Mouse (Mus musculus): ENCODE data around the gene Cnn2. TPM values are rescaled to one million over a fixed set of nuclear protein-coding genes. Genes with fewer than 3 reads are reported as not detected.
"Not testable (repeated sequence)": the region's sequence is repeated elsewhere in the genome, so short reads cannot be mapped to it uniquely, and the experiment has no call there.

Cnn2 gene
- polyA plus RNA-seq, 1 experiment from 2014 or later, result 40.0 TPM

- DNase-seq (ENCODE audit: low spot score) (no peak), ATAC-seq (no peak)
- H3K27me3 ChIP-seq (replicated peaks; ENCODE audit: control insufficient read depth, insufficient read depth, low read length), result no peaks in the 10 kb centered on the region
- H3K4me3 ChIP-seq (ENCODE audit: low read depth, low read length), result no peak overlapping the region
- no peaks in the 10 kb centered on the region for H3K9me3 ChIP-seq (replicated peaks; ENCODE audit: control insufficient read depth, low read length)
- H3K4me2 ChIP-seq (ENCODE audit: low read length), result no peak overlapping the region
- no peak overlapping the region for H3K9ac ChIP-seq (ENCODE audit: low read length)
- WGBS, result 85% methylated on average over 18 of the region's 18 CpGs
- H3K27ac ChIP-seq (ENCODE audit: low read depth, low read length), result no peak overlapping the region
- peaks cover 3% of the 10 kb centered on the region; the same call in 1 of the 2 replicates for H3K4me1 ChIP-seq (ENCODE audit: control insufficient read depth, insufficient read depth, low read length)
- peaks cover 38% of the 10 kb centered on the region for H3K36me3 ChIP-seq (ENCODE audit: control insufficient read depth, insufficient read depth, low read length)
These were observed 37.7 kb upstream of the Cnn2 start for GRCm38 (mm10) chr10:79950661-79951060.

- peaks cover 37% of the 10 kb centered on the region for H3K36me3 ChIP-seq (ENCODE audit: control insufficient read depth, insufficient read depth, low read length)
- no peak overlapping the region for H3K9ac ChIP-seq (ENCODE audit: low read length)
- H3K4me3 ChIP-seq (ENCODE audit: low read depth, low read length), result no peak overlapping the region
- DNase-seq (ENCODE audit: low spot score), result no peak
- H3K27ac ChIP-seq (ENCODE audit: low read depth, low read length), result no peak overlapping the region
- H3K27me3 ChIP-seq (replicated peaks; ENCODE audit: control insufficient read depth, insufficient read depth, low read length), result no peaks in the 10 kb centered on the region
- H3K4me1 ChIP-seq (ENCODE audit: control insufficient read depth, insufficient read depth, low read length), result no peaks in the 10 kb centered on the region
- ATAC-seq, result no peak
- H3K9me3 ChIP-seq (replicated peaks; ENCODE audit: control insufficient read depth, low read length), result no peaks in the 10 kb centered on the region
- H3K4me2 ChIP-seq (ENCODE audit: low read length), result no peak overlapping the region
- WGBS, result 84% methylated on average over 6 of the region's 6 CpGs
These were observed 34.4 kb upstream of the Cnn2 start for GRCm38 (mm10) chr10:79953946-79954345.

- Histone ChIP-seq H3K27me3 (replicated peaks; ENCODE audit: control insufficient read depth, insufficient read depth, low read length) (no peaks in the 10 kb centered on the region), H3K9me3 (replicated peaks; ENCODE audit: control insufficient read depth, low read length) (no peaks in the 10 kb centered on the region), H3K4me3 (ENCODE audit: low read depth, low read length) (no peak overlapping the region), H3K4me1 (ENCODE audit: control insufficient read depth, insufficient read depth, low read length) (peaks cover 2% of the 10 kb centered on the region; the same call in 1 of the 2 replicates), H3K27ac (ENCODE audit: low read depth, low read length) (no peak overlapping the region), H3K36me3 (ENCODE audit: control insufficient read depth, insufficient read depth, low read length) (peaks cover 23% of the 10 kb centered on the region), H3K4me2 (ENCODE audit: low read length) (no peak overlapping the region), H3K9ac (ENCODE audit: low read length) (peak overlapping the region; percentile 29)
- WGBS, result 78% methylated on average over 9 of the region's 9 CpGs
- ATAC-seq, result no peak
- no peak for DNase-seq (ENCODE audit: low spot score)
These were observed 32.7 kb upstream of the Cnn2 start for GRCm38 (mm10) chr10:79955691-79956090.

GRCm38 (mm10) chr10:79956643-79957154 lies 31.7 kb upstream of the Cnn2 start:
- H3K4me3 ChIP-seq (ENCODE audit: low read depth, low read length), result no peak overlapping the region
- DNase-seq (ENCODE audit: low spot score) (no peak), ATAC-seq (no peak)
- H3K4me2 ChIP-seq (ENCODE audit: low read length), result no peak overlapping the region
- no peaks in the 10 kb centered on the region for H3K9me3 ChIP-seq (replicated peaks; ENCODE audit: control insufficient read depth, low read length)
- peaks cover 6% of the 10 kb centered on the region; the same call in 1 of the 2 replicates for H3K4me1 ChIP-seq (ENCODE audit: control insufficient read depth, insufficient read depth, low read length)
- 23% methylated on average over 4 of the region's 4 CpGs for WGBS
- no peaks in the 10 kb centered on the region for H3K27me3 ChIP-seq (replicated peaks; ENCODE audit: control insufficient read depth, insufficient read depth, low read length)
- H3K36me3 ChIP-seq (ENCODE audit: control insufficient read depth, insufficient read depth, low read length), result peaks cover 16% of the 10 kb centered on the region
- no peak overlapping the region for H3K9ac ChIP-seq (ENCODE audit: low read length)
- H3K27ac ChIP-seq (ENCODE audit: low read depth, low read length), result no peak overlapping the region

GRCm38 (mm10) chr10:79958140-79958816 lies 30.1 kb upstream of the Cnn2 start:
- 17% methylated on average over 21 of the region's 21 CpGs for WGBS
- H3K27me3 ChIP-seq (replicated peaks; ENCODE audit: control insufficient read depth, insufficient read depth, low read length), result no peaks in the 10 kb centered on the region
- no peak for ATAC-seq
- H3K4me2 ChIP-seq (ENCODE audit: low read length), result no peak overlapping the region
- peaks cover 6% of the 10 kb centered on the region; the same call in 1 of the 2 replicates for H3K4me1 ChIP-seq (ENCODE audit: control insufficient read depth, insufficient read depth, low read length)
- H3K27ac ChIP-seq (ENCODE audit: low read depth, low read length), result no peak overlapping the region
- H3K36me3 ChIP-seq (ENCODE audit: control insufficient read depth, insufficient read depth, low read length), result peaks cover 20% of the 10 kb centered on the region
- H3K9ac ChIP-seq (ENCODE audit: low read length), result no peak overlapping the region
- DNase-seq (ENCODE audit: low spot score), result peak; percentile 62
- H3K9me3 ChIP-seq (replicated peaks; ENCODE audit: control insufficient read depth, low read length), result no peaks in the 10 kb centered on the region
- no peak overlapping the region for H3K4me3 ChIP-seq (ENCODE audit: low read depth, low read length)

GRCm38 (mm10) chr10:79959412-79959811 lies 29.0 kb upstream of the Cnn2 start:
- peak; percentile 36; the same call in 1 of the 2 replicates for ATAC-seq
- not testable (repeated sequence) for H3K4me3 ChIP-seq (ENCODE audit: low read depth, low read length)
- 34% methylated on average over 10 of the region's 10 CpGs for WGBS

GRCm38 (mm10) chr10:79959847-79960601 lies 28.4 kb upstream of the Cnn2 start, which contains the start of gene Wdr18:
Gene Wdr18, plus strand, starts transcription at chr10:79960152.
- Histone ChIP-seq H3K27ac (ENCODE audit: low read depth, low read length) (peak within 1 kb of the TSS; percentile 58; the same call in 1 of the 2 replicates), H3K4me1 (ENCODE audit: control insufficient read depth, insufficient read depth, low read length) (peaks cover 6% of the 10 kb centered on the region; the same call in 1 of the 2 replicates), H3K4me2 (ENCODE audit: low read length) (peak within 1 kb of the TSS; percentile 86), H3K36me3 (ENCODE audit: control insufficient read depth, insufficient read depth, low read length) (peaks cover 35% of the 10 kb centered on the region), H3K4me3 (ENCODE audit: low read depth, low read length) (peak within 1 kb of the TSS; percentile 91), H3K27me3 (replicated peaks; ENCODE audit: control insufficient read depth, insufficient read depth, low read length) (no peaks in the 10 kb centered on the region), H3K9me3 (replicated peaks; ENCODE audit: control insufficient read depth, low read length) (no peaks in the 10 kb centered on the region), H3K9ac (ENCODE audit: low read length) (peak within 1 kb of the TSS; percentile 78)
- ATAC-seq (peak; percentile 97), DNase-seq (ENCODE audit: low spot score) (peak; percentile 99)
- under 1% methylated on average over 61 of the region's 61 CpGs for WGBS

More at GRCm38 (mm10) chr10:79959412-79959811, 29.0 kb upstream of the Cnn2 start:
- not testable (repeated sequence) for H3K9me3 ChIP-seq (replicated peaks; ENCODE audit: control insufficient read depth, low read length); H3K9ac ChIP-seq (ENCODE audit: low read length); DNase-seq (ENCODE audit: low spot score); H3K4me1 ChIP-seq (ENCODE audit: control insufficient read depth, insufficient read depth, low read length); H3K27me3 ChIP-seq (replicated peaks; ENCODE audit: control insufficient read depth, insufficient read depth, low read length); H3K27ac ChIP-seq (ENCODE audit: low read depth, low read length)
- Histone ChIP-seq H3K4me2 (ENCODE audit: low read length) (peak overlapping the region; percentile 86; the same call in 1 of the 2 replicates), H3K36me3 (ENCODE audit: control insufficient read depth, insufficient read depth, low read length) (peaks cover 29% of the 10 kb centered on the region)

GRCm38 (mm10) chr10:79960671-79961294 lies 27.6 kb upstream of the Cnn2 start:
- Histone ChIP-seq H3K27me3 (replicated peaks; ENCODE audit: control insufficient read depth, insufficient read depth, low read length) (no peaks in the 10 kb centered on the region), H3K9me3 (replicated peaks; ENCODE audit: control insufficient read depth, low read length) (no peaks in the 10 kb centered on the region), H3K4me1 (ENCODE audit: control insufficient read depth, insufficient read depth, low read length) (peaks cover 6% of the 10 kb centered on the region; the same call in 1 of the 2 replicates), H3K36me3 (ENCODE audit: control insufficient read depth, insufficient read depth, low read length) (peaks cover 43% of the 10 kb centered on the region), H3K27ac (ENCODE audit: low read depth, low read length) (peak overlapping the region; percentile 58; the same call in 1 of the 2 replicates), H3K4me2 (ENCODE audit: low read length) (peak overlapping the region; percentile 86), H3K9ac (ENCODE audit: low read length) (peak overlapping the region; percentile 78), H3K4me3 (ENCODE audit: low read depth, low read length) (peak overlapping the region; percentile 91)
- WGBS, result 16% methylated on average over 10 of the region's 10 CpGs
- ATAC-seq (no peak), DNase-seq (ENCODE audit: low spot score) (no peak)
